Mouse (Mus musculus): ENCODE measurements at regions not wholly inside any gene's neighbourhood (a gene's known extent, or its start where the extent isn't known, plus 50 kb on each side); places are given as distances from the start of the nearest gene placed in this dataset.
"Not testable (repeated sequence)": the region's sequence is repeated elsewhere in the genome, so short reads cannot be mapped to it uniquely, and the experiment has no call there.

GRCm38 (mm10) chr1:105921842-105922241 is 68.4 kb upstream of the Zcchc2 start:
- no peak overlapping the region for H3K27ac ChIP-seq (ENCODE audit: insufficient read depth, low read length)
- H3K4me1 ChIP-seq (ENCODE audit: control insufficient read depth, insufficient read depth, low read length) = no peaks in the 10 kb centered on the region; the same call in 1 of the 2 replicates
- H3K4me3 ChIP-seq (ENCODE audit: insufficient read depth, low read length) = no peak overlapping the region
- no peak for TF ChIP-seq POLR2A (IDR thresholded peaks at IDR 0.05; ENCODE audit: extremely low read depth, insufficient read depth, low read length)
- TF ChIP-seq CTCF (IDR thresholded peaks at IDR 0.05; ENCODE audit: extremely low read depth, insufficient read depth, low read length) = no peak

- TF ChIP-seq POLR2A (IDR thresholded peaks at IDR 0.05; ENCODE audit: extremely low read depth, insufficient read depth, low read length) (no peak), CTCF (IDR thresholded peaks at IDR 0.05; ENCODE audit: extremely low read depth, insufficient read depth, low read length) (no peak)
- Histone ChIP-seq H3K4me3 (ENCODE audit: insufficient read depth, low read length) (no peak overlapping the region), H3K27ac (ENCODE audit: insufficient read depth, low read length) (no peak overlapping the region), H3K4me1 (ENCODE audit: control insufficient read depth, insufficient read depth, low read length) (no peaks in the 10 kb centered on the region; the same call in 1 of the 2 replicates)
Observed at GRCm38 (mm10) chr1:105922586-105922985, 67.6 kb upstream of the Zcchc2 start.

- Histone ChIP-seq H3K4me3 (ENCODE audit: insufficient read depth, low read length) (no peak overlapping the region), H3K4me1 (ENCODE audit: control insufficient read depth, insufficient read depth, low read length) (no peaks in the 10 kb centered on the region; the same call in 1 of the 2 replicates), H3K27ac (ENCODE audit: insufficient read depth, low read length) (no peak overlapping the region)
- TF ChIP-seq CTCF (IDR thresholded peaks at IDR 0.05; ENCODE audit: extremely low read depth, insufficient read depth, low read length) (no peak), POLR2A (IDR thresholded peaks at IDR 0.05; ENCODE audit: extremely low read depth, insufficient read depth, low read length) (no peak)
Observed at GRCm38 (mm10) chr1:105923001-105923400, 67.2 kb upstream of the Zcchc2 start.

- Histone ChIP-seq H3K27ac (ENCODE audit: insufficient read depth, low read length) (no peak overlapping the region), H3K4me1 (ENCODE audit: control insufficient read depth, insufficient read depth, low read length) (no peaks in the 10 kb centered on the region; the same call in 1 of the 2 replicates), H3K4me3 (ENCODE audit: insufficient read depth, low read length) (no peak overlapping the region)
- no peak for TF ChIP-seq POLR2A (IDR thresholded peaks at IDR 0.05; ENCODE audit: extremely low read depth, insufficient read depth, low read length)
- TF ChIP-seq CTCF (IDR thresholded peaks at IDR 0.05; ENCODE audit: extremely low read depth, insufficient read depth, low read length) = no peak
Observed at GRCm38 (mm10) chr1:105925617-105926370, 64.4 kb upstream of the Zcchc2 start.

GRCm38 (mm10) chr1:105926871-105927270 is 63.3 kb upstream of the Zcchc2 start:
- TF ChIP-seq CTCF (IDR thresholded peaks at IDR 0.05; ENCODE audit: extremely low read depth, insufficient read depth, low read length) (no peak), POLR2A (IDR thresholded peaks at IDR 0.05; ENCODE audit: extremely low read depth, insufficient read depth, low read length) (no peak)
- no peak overlapping the region for H3K27ac ChIP-seq (ENCODE audit: insufficient read depth, low read length)
- no peak overlapping the region for H3K4me3 ChIP-seq (ENCODE audit: insufficient read depth, low read length)

GRCm38 (mm10) chr1:105930841-105931240 is 59.4 kb upstream of the Zcchc2 start:
- TF ChIP-seq POLR2A (IDR thresholded peaks at IDR 0.05; ENCODE audit: extremely low read depth, insufficient read depth, low read length) = no peak
- no peak for TF ChIP-seq CTCF (IDR thresholded peaks at IDR 0.05; ENCODE audit: extremely low read depth, insufficient read depth, low read length)
- no peaks in the 10 kb centered on the region for H3K4me1 ChIP-seq (ENCODE audit: control insufficient read depth, insufficient read depth, low read length)
- no peak overlapping the region for H3K4me3 ChIP-seq (ENCODE audit: insufficient read depth, low read length)
- no peak overlapping the region for H3K27ac ChIP-seq (ENCODE audit: insufficient read depth, low read length)

More at GRCm38 (mm10) chr1:105926871-105927270, 63.3 kb upstream of the Zcchc2 start:
- no peaks in the 10 kb centered on the region; the same call in 1 of the 2 replicates for H3K4me1 ChIP-seq (ENCODE audit: control insufficient read depth, insufficient read depth, low read length)

GRCm38 (mm10) chr1:105934171-105934570 is 56.0 kb upstream of the Zcchc2 start:
- H3K27ac ChIP-seq (ENCODE audit: insufficient read depth, low read length); H3K4me3 ChIP-seq (ENCODE audit: insufficient read depth, low read length); H3K4me1 ChIP-seq (ENCODE audit: control insufficient read depth, insufficient read depth, low read length): not testable (repeated sequence)

Data from cortical plate, adult 2 months (tissue).